Mouse (Mus musculus) erythroblast, embryonic 14.5 days (primary cell): ENCODE measurements around the gene Wdr83os.

Experiments used
- GATA1 ChIP-seq: IDR thresholded peaks from 2 replicates; pipeline ENCODE4 v1.6.1; 2012; ENCODE audit warnings: low read length, inconsistent platforms, mixed read lengths
- TAL1 ChIP-seq: IDR thresholded peaks from 3 replicates; pipeline ENCODE4 v1.6.1; 2012; ENCODE audit warnings: low read length, inconsistent platforms, mixed read lengths

DNA sequence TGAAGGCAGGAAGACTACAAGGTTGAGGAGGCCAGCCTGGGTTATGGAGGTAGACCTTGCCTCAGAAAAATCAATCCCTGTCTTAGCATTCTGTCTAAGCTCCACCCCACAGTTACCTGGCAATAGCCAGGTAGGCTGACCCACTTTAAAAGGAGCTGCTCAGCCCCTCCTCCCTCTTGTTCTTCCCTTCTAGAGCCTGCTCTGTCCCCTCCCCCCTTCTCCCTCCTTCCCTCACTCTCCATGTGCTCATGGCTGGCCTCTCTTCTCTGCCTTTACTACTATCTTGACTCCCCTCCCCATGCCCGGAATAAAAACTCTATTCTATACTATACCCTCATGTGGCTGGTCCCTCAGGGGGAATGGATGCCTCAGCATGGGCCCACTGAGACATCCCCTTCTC lies 46.7 kb upstream of the Wdr83os start:
- TF ChIP-seq GATA1, result no peak
- TF ChIP-seq TAL1, result no peak
